Mouse (Mus musculus) cerebellum, adult 11 months (tissue): ENCODE measurements around the gene Map3k21.

Experiments used
- DNase-seq: peaks from one replicate; pipeline ENCODE4 v3.0.0; 2022

The Map3k21 gene

DNA sequence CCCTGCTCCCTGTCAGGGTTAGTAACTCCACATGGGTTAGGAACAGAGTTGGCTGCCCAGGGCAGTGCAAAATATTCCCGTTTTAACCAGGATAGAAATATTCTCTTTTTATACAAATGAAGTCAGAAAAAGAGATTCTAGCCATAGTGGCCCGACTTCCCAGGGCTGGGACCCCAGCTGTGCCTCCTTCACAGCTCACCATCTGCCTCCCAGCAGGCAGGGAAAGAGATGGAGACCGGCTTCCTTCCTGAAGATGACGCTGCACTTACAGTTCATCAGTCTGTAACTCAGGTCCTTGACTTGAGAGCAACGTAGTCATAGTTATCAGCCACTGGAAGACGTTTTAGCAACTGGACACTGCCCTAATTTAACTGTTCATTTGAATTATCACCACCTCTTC, 70.6 kb downstream of the Map3k21 start:
- peak; percentile 53 for DNase-seq

DNA sequence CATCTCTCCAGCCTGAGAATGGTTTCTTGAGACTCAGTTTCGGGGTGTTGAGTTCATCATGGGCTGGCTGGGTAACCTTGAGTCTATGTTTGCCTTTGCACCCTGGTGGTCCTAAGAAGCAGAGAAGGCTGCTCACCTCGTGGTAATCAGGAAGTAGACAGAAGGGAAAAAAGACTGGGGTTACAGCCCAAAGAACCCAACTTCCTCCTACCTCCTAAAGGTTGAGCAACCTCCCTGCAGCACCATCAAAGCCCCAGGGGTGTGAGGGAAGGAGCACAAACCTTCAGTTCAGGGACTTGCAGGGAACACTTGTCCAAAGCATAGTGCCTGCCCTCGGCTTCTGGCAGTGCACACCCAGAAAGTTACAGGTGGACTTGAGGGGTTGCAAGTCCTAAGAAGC, 73.3 kb downstream of the Map3k21 start:
- DNase-seq, result no peak

DNA sequence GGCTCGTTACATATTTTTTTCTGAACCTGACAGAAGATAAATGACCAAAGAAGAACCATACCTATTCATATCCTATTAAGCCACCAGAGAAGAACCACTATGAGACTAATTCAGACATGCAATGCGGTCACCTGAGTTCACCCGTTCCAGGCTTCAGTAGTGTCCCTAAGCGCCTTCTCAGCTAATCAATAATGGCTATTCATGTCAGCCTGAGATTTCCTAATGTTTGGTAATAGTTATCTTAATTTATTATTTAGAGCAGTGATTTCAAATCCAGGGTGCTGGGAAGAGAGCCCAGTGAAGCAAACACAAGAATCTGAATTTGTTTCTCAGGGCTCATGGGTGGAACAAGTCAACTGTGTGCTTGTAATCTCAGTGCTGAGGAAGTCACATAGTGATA, 73.9 kb downstream of the Map3k21 start:
- no peak for DNase-seq

DNA sequence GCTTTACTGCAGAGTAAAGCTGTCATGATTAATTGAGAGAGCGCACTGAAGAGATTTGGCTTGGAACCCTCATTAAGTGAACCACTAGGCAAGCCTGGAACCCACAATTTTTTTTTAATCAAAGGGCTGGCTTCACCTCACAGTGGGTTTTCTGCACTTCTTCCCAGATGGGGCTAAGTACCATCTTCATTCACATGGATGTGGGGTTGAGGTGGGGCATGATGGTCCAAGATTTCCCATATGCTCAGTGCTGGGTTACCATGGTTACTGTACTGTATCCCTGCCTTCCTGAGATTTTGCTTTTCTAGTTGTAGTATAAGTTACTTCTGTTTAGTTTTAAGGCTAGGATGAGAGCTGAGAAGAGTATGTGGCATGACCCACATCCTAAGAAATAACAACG, 75.1 kb downstream of the Map3k21 start:
- no peak for DNase-seq

- no peak for DNase-seq
Measured at GRCm38 (mm10) chr8:125986999-125987589, 76.8 kb downstream of the Map3k21 start.

DNA sequence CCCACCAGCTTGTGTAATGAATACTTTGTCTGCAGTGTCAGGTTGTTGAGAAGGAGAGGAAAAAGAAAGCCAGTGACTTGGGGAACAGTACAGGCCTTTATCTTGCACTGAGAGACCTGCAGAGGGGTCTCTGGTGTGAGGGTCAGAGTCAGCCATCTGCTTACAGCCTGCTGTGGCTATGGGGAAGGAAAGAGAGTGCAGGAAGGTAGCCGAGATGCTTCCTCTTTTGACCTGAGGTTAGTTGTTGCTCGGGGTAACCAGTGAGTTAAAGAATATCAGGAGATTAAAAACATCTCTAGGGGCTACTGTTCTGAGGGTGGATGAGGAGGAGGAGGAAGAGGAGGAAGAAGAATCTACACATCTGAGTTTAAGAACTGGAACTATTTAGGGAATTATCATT, 77.7 kb downstream of the Map3k21 start:
- no peak for DNase-seq

- DNase-seq, result no peak
Measured at GRCm38 (mm10) chr8:125993636-125994035, 83.4 kb downstream of the Map3k21 start.

DNA sequence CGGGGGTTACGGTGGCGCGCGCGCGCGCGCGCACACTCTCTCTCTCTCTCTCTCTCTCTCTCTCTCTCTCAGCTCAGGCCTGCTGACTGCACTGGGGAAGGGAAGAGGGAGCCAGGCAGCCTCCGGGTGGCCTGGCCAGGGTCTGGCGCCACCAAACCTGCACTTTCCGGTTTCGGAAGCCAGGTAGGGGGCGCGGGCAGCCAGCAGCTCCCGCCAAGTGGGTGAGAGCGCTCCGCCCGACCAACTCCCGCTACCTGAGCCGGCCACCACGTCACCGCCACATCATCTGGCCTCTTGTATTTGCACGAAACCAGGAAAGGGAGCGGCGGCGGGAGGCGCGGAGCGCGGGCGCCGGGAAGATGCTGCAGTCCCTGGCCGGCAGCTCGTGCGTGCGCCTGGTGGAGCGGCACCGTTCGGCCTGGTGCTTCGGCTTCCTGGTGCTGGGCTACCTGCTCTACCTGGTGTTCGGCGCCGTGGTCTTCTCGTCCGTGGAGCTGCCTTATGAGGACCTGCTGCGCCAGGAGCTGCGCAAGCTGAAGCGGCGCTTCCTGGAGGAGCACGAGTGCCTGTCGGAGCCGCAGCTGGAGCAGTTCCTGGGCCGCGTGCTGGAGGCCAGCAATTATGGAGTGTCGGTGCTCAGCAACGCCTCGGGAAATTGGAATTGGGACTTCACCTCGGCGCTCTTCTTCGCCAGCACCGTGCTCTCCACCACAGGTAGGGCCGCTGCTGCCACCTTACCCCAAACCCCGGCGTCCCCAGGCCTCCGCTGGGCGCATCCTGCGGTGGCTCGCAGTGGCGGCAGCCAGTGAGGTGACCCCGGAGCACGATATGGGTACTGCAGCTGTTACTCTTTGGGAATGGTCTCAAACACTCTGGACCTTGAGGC, 85.1 kb downstream of the Map3k21 start, which contains the start of gene Kcnk1:
Gene Kcnk1 (plus strand): TSS at position 70 of the 886 bp plus-strand sequence.
- peak; percentile 85 for DNase-seq

DNA sequence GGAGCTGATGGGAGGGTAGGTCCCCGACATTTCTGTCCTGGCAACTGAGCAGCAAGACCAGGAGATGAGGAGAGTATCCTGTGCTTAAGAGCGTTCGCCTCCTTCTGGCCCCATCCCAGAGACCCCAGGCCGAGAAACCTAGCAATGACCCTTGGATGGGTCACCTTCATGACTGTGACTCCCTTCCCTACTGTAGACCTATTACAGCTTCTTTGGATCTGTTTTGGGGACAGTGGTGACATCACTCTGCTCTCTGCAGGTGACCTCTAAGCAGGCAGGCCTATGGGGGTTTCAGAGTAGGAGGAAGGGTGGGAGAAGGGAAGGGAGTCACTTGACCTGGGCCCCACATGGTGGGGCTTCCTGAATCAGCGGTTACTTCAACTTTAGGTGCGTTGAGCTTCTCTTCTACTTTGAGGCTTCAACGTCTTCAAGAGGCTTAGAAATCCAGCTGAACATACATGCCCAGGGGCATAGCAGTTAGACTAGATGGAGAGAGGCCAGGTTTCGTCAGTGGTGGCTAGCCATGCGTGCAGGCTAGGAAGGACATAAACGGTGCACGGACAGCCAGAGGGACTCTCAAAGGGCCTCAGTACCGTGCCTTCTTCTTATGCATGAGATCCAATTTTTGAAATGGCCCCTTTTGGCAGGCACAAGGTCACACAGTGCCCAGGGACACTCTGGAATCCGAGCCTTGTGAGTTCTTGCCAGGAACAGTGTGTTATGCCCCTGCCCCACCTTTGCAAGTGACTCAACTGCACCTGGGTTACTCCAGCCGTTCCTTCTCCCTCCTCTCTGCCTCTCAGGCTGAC, 86.0 kb downstream of the Map3k21 start:
- peak; percentile 51 for DNase-seq

GRCm38 (mm10) chr8:125996980-125997379, 86.7 kb downstream of the Map3k21 start:
- DNase-seq, result no peak
